Mouse (Mus musculus): ENCODE measurements around the gene Lrfn4. TPM values are rescaled to one million over a fixed set of nuclear protein-coding genes. Genes with fewer than 3 reads are reported as not detected.
"Not testable (repeated sequence)": the region's sequence is repeated elsewhere in the genome, so short reads cannot be mapped to it uniquely, and the experiment has no call there.

Gene Lrfn4
- polyA plus RNA-seq, 1 experiment = 28.1 TPM

DNA sequence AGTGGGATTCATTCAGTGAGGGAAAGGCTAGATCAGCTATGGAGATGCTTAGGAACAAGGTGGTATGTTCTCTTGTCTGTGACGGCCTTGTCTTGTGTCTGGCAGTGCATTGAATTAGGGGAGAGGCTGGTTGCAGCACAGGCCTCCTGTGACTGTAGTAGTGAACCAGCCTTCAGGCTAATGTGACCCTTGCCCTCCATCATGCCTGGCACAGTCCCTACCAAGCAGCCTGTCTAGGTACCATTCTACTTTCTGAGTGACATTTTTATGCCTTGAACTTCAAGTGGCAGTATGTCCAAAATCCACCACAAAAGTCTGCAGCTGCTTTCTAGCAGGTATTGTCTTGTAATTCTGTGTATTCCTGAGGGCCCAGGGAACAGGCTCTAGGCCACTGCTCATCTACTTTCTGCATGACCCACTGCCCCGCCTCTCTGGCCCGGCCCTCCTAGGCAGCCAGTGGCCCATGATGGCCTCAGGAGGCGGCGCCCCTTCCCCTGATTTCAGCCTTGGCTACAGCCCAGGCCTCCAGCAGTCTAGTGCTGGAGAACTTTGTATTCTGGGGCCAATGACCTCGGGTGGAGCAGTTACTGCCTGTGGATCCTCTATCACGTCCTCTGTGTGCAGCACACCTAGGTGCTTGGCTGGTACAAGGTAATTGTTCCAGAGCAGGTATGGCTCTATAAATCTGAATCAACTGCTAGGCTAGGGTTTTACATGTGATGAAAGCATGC is 21.5 kb downstream of the Lrfn4 start:
- no peak overlapping the region for H3K27ac ChIP-seq (ENCODE audit: insufficient read depth, low read length)
- no peak for TF ChIP-seq CTCF (IDR thresholded peaks at IDR 0.05; ENCODE audit: extremely low read depth, insufficient read depth, low read length)
- TF ChIP-seq POLR2A (IDR thresholded peaks at IDR 0.05; ENCODE audit: extremely low read depth, insufficient read depth, low read length) = no peak
- no peak overlapping the region for H3K4me3 ChIP-seq (ENCODE audit: insufficient read depth, low read length)

DNA sequence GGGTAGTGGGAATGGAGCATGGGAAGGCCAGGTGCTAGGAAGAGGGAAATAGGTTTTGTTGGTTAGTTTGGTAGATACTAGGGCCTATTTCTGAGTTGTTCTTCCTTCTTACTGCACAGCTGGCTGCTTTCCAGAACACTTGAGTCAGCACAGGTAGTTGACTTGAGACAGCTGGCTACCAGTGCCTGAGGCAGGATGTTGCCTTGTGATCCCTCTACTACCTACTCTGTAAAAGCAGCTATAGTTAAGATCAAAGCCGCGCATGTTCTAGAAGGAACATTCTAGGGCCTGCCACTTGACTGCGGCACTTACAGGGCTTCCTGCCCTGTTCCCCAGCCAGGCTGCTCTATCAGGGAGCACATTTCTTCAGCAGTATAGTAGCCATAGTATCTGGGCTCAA is 25.4 kb downstream of the Lrfn4 start:
- no peak for TF ChIP-seq CTCF (IDR thresholded peaks at IDR 0.05; ENCODE audit: extremely low read depth, insufficient read depth, low read length)
- no peak for TF ChIP-seq POLR2A (IDR thresholded peaks at IDR 0.05; ENCODE audit: extremely low read depth, insufficient read depth, low read length)
- no peaks in the 10 kb centered on the region; the same call in 1 of the 2 replicates for H3K4me1 ChIP-seq (ENCODE audit: control insufficient read depth, insufficient read depth, low read length)
- no peak overlapping the region for H3K4me3 ChIP-seq (ENCODE audit: insufficient read depth, low read length)
- no peak overlapping the region for H3K27ac ChIP-seq (ENCODE audit: insufficient read depth, low read length)

More for the DNA sequence above, 21.5 kb downstream of the Lrfn4 start:
- H3K4me1 ChIP-seq (ENCODE audit: control insufficient read depth, insufficient read depth, low read length) = no peaks in the 10 kb centered on the region

DNA sequence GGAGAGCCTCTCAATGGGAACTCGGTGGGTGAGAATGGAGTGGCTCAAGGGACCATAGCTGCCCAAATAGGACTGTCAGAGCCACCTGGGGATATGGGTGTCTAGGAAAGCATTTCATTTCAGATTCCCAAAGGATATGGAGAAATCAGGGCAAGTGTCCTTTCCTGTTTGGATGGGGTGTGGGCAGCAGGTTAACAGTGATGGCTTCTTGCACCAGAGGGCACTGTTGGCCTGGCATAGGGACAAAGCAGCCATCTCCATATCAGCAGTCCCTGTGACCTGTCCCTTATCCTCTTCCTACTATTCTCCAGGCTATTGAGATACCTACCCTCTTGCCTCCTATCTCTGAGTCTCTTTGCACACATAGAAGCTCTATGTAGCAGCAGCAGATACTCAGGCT is 26.4 kb downstream of the Lrfn4 start:
- no peak overlapping the region for H3K27ac ChIP-seq (ENCODE audit: insufficient read depth, low read length)
- peaks cover under 1% of the 10 kb centered on the region; the same call in 1 of the 2 replicates for H3K4me1 ChIP-seq (ENCODE audit: control insufficient read depth, insufficient read depth, low read length)
- no peak overlapping the region for H3K4me3 ChIP-seq (ENCODE audit: insufficient read depth, low read length)
- TF ChIP-seq CTCF (IDR thresholded peaks at IDR 0.05; ENCODE audit: extremely low read depth, insufficient read depth, low read length) = 0 out of 2 replicates have a peak, but pooled peaks have one; percentile 14
- TF ChIP-seq POLR2A (IDR thresholded peaks at IDR 0.05; ENCODE audit: extremely low read depth, insufficient read depth, low read length) = no peak

DNA sequence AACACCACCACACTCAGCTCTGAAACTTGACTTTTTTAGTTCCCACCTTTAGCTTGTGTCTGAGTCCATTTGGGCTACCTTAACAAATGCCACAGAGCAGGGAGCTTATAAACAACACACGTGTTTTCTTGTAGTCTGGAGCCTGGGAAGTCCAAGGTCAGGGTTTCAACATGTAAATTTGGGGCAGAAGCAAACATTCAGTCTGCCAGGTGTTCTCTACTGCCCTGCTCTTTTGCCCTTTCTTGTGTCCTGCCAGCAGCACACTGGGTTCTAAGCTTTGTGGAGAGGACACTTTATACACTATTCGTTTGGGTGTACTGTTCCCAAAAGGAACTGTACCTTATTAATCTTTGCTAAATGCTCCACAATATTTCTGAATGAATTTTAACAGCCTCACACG is 27.0 kb downstream of the Lrfn4 start:
- H3K4me3 ChIP-seq (ENCODE audit: insufficient read depth, low read length) = no peak overlapping the region
- TF ChIP-seq CTCF (IDR thresholded peaks at IDR 0.05; ENCODE audit: extremely low read depth, insufficient read depth, low read length) = no peak
- no peak for TF ChIP-seq POLR2A (IDR thresholded peaks at IDR 0.05; ENCODE audit: extremely low read depth, insufficient read depth, low read length)
- H3K27ac ChIP-seq (ENCODE audit: insufficient read depth, low read length) = no peak overlapping the region
- H3K4me1 ChIP-seq (ENCODE audit: control insufficient read depth, insufficient read depth, low read length) = peaks cover 5% of the 10 kb centered on the region; the same call in 1 of the 2 replicates

DNA sequence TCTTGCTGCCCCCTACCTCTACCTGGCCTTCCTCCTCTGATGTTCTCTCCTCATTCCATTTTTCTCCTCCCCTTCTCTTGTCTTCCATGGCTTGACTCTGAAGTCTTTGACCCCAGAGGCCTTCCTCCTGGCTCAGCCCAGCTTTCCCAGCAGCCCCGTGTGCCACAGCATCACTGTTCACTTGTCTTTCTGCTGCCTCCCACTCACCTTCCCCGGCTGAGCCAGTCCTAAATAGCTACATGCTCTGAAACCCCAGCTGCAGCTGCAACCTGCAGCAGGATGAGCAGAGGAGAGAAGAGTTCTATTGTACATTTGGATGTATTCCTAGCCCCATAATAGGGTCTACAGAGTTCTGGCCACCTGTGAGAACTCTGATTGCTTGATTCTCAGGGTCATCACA is 28.0 kb downstream of the Lrfn4 start:
- H3K4me3 ChIP-seq (ENCODE audit: insufficient read depth, low read length) = no peak overlapping the region
- no peak overlapping the region for H3K27ac ChIP-seq (ENCODE audit: insufficient read depth, low read length)
- no peak for TF ChIP-seq CTCF (IDR thresholded peaks at IDR 0.05; ENCODE audit: extremely low read depth, insufficient read depth, low read length)
- no peak for TF ChIP-seq POLR2A (IDR thresholded peaks at IDR 0.05; ENCODE audit: extremely low read depth, insufficient read depth, low read length)
- H3K4me1 ChIP-seq (ENCODE audit: control insufficient read depth, insufficient read depth, low read length) = peaks cover 5% of the 10 kb centered on the region; the same call in 1 of the 2 replicates

DNA sequence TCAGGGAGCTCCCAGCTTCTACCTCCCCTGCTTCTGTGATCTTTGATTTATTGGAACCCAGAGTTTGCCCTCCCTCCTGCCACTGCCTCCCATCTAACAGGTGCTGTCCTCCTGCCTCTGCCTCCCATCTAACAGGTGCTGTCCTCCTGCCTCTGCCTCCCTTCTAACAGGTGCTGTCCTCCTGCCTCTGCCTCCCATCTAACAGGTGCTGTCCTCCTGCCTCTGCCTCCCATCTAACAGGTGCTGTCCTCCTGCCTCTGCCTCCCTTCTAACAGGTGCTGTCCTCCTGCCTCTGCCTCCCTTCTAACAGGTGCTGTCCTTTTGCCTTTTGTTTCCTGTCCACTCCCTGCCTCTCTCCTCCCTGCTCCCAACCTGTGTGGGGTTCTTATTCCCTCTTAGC is 28.7 kb downstream of the Lrfn4 start:
- H3K4me3 ChIP-seq (ENCODE audit: insufficient read depth, low read length); H3K4me1 ChIP-seq (ENCODE audit: control insufficient read depth, insufficient read depth, low read length); H3K27ac ChIP-seq (ENCODE audit: insufficient read depth, low read length): not testable (repeated sequence)

DNA sequence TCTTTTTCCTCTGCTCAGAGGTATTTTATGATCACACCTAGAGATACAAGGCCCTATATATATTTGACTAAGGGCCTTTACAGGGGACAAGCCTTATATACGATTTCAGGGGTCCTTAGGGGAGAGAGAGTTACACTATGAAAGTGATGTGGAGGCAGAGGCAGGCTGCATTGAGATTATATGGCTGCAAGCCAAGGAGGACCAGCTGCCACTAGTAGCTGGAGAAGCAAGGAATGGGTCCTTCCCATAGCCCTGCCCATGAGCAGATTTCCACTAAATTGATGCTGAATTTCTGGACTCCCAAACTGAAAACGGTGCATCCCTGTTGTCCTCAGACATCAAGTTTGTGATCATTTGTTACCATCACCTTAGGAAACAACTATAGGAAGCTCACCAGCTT is 31.6 kb downstream of the Lrfn4 start:
- Histone ChIP-seq H3K27ac (ENCODE audit: insufficient read depth, low read length) (no peak overlapping the region), H3K4me3 (ENCODE audit: insufficient read depth, low read length) (no peak overlapping the region), H3K4me1 (ENCODE audit: control insufficient read depth, insufficient read depth, low read length) (peaks cover 5% of the 10 kb centered on the region; the same call in 1 of the 2 replicates)
- TF ChIP-seq CTCF (IDR thresholded peaks at IDR 0.05; ENCODE audit: extremely low read depth, insufficient read depth, low read length) (no peak), POLR2A (IDR thresholded peaks at IDR 0.05; ENCODE audit: extremely low read depth, insufficient read depth, low read length) (no peak)

DNA sequence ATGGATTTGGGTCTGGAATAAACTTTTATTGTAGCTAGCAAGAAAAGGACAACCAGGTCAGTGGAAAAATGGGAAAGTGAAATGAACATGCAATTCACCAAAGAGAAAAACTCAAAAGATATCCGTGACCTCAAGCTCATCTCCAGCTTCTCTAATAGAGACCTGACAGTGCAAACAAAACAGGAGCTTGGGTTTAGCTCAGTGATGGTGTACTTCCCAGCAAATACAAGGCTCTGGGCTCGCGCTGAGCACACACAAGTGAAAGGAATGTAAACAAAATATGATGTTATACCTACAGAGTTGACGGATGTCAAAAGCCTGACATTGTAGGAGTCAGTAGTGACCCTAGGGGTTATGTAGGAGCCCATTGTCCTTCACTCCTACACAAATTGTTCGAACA is 36.2 kb downstream of the Lrfn4 start:
- Histone ChIP-seq H3K4me3 (ENCODE audit: insufficient read depth, low read length) (no peak overlapping the region), H3K4me1 (ENCODE audit: control insufficient read depth, insufficient read depth, low read length) (peaks cover 5% of the 10 kb centered on the region; the same call in 1 of the 2 replicates), H3K27ac (ENCODE audit: insufficient read depth, low read length) (no peak overlapping the region)
- TF ChIP-seq CTCF (IDR thresholded peaks at IDR 0.05; ENCODE audit: extremely low read depth, insufficient read depth, low read length) (no peak), POLR2A (IDR thresholded peaks at IDR 0.05; ENCODE audit: extremely low read depth, insufficient read depth, low read length) (no peak)

DNA sequence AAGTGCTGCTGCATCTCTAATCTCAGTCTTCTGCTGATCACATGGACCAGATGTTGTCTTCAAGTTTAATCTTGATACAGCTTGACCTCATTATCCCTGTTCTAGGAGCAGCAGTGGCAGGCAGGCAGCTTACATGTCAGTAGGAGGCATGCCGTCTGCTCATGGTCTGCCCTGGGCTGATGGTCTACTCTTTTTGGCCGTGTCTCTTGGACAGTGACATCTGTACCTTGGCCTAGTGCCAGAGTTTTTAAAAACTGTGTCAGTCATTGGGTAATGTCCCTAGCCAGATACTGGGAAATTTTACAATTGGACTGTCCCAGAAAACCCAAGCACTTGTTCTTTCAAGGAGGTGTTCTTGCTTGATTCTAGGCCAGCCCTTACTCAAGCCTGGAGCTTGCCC is 36.7 kb downstream of the Lrfn4 start:
- Histone ChIP-seq H3K4me3 (ENCODE audit: insufficient read depth, low read length) (no peak overlapping the region), H3K4me1 (ENCODE audit: control insufficient read depth, insufficient read depth, low read length) (peaks cover 2% of the 10 kb centered on the region; the same call in 1 of the 2 replicates), H3K27ac (ENCODE audit: insufficient read depth, low read length) (no peak overlapping the region)
- TF ChIP-seq CTCF (IDR thresholded peaks at IDR 0.05; ENCODE audit: extremely low read depth, insufficient read depth, low read length) (no peak), POLR2A (IDR thresholded peaks at IDR 0.05; ENCODE audit: extremely low read depth, insufficient read depth, low read length) (no peak)

DNA sequence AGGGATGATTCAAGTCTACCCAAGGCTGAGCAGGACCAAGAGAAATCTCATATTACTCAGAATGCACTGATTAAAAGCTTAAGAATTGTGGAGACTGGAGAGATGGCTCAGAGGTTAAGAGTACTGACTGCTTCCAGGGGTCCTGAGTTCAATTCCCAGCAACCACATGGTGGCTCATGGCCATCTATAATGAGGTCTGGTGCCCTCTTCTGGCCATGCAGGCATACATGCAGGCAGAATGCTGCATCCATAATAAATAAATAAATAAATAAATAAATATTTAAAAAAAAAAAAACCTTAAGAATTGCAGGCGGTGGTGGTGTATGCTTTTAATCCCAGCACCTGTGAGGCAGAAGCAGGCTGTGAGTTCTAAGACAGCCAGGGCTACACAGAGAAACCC is 42.2 kb downstream of the Lrfn4 start:
- H3K27ac ChIP-seq (ENCODE audit: insufficient read depth, low read length) = no peak overlapping the region
- H3K4me3 ChIP-seq (ENCODE audit: insufficient read depth, low read length) = no peak overlapping the region
- TF ChIP-seq CTCF (IDR thresholded peaks at IDR 0.05; ENCODE audit: extremely low read depth, insufficient read depth, low read length) (no peak), POLR2A (IDR thresholded peaks at IDR 0.05; ENCODE audit: extremely low read depth, insufficient read depth, low read length) (no peak)
- no peaks in the 10 kb centered on the region; the same call in 1 of the 2 replicates for H3K4me1 ChIP-seq (ENCODE audit: control insufficient read depth, insufficient read depth, low read length)

Data from cortical plate, adult 2 months (tissue).